Mouse (Mus musculus): Measurements from ENCODE around the gene Mrpl39.

Gene Mrpl39

DNA sequence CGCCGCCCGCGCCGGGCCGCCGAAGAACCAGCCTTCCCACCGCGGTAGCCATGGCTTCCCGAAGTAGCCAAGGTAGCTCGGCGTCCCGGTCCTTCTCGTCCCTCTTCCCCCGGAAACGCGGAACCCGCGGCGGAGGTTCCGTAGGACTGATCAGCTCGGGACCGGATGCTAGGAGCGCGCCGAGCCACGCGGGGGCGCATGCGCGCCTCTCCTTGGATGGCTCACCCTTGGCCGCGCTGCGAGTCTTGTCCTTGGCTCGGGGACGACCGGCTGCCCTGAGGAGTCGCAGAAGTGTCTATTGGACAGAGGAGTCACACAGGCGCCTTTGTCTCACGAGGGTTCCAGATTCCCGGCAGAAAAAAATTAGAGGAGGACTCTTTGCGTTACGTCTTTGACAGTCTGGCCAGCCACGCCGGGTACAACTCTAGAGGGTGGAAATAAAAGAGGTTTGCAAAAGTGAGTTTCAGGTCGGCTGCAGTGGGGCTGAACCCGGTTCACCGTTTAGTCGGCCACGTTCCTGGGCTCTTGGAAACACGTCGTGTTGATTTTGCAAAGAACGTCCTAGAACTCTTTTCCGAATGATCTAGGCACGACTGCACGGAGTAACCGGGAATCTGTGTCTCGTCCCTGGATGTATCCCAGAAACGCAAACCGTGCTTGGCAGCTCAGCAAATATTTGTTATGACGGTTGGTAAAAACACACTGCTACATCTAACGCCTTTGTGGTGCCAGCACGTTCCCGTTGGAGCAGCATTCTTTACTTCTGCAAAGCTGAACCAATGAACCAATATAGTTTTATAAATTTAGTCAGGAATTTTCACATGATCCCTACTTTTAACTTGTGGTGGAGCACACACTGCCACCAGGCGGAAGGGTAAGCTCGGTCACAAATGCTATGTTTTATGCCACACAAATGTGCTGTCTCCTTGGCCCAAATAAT is at the start of gene Mrpl39:
Gene Mrpl39, minus strand, starts transcription at position 577 of the 940 bp plus-strand sequence.
- in situ Hi-C loops (cut with MboI) = loop anchor here (10.0 kb wide), 1 partner anchor 99 kb away; the partner anchor contains the start of genes Atp5j and Gabpa

GRCm38 (mm10) chr16:84784966-84785365 is 49.4 kb upstream of the Mrpl39 start:
- in situ Hi-C loops (cut with MboI) = no loop called here

GRCm38 (mm10) chr16:84783279-84783678 is 47.7 kb upstream of the Mrpl39 start:
- in situ Hi-C loops (cut with MboI) = no loop called here

- in situ Hi-C loops (cut with MboI) = no loop called here
Observed at GRCm38 (mm10) chr16:84779718-84780117, 44.2 kb upstream of the Mrpl39 start.

GRCm38 (mm10) chr16:84778861-84779630 is 43.5 kb upstream of the Mrpl39 start:
- in situ Hi-C loops (cut with MboI) = no loop called here

- in situ Hi-C loops (cut with MboI) = no loop called here
Observed at GRCm38 (mm10) chr16:84778431-84778830, 42.9 kb upstream of the Mrpl39 start.

- in situ Hi-C loops (cut with MboI) = no loop called here
Observed at GRCm38 (mm10) chr16:84776089-84776784, 40.7 kb upstream of the Mrpl39 start.

- in situ Hi-C loops (cut with MboI) = no loop called here
Observed at GRCm38 (mm10) chr16:84775356-84775755, 39.8 kb upstream of the Mrpl39 start.

- in situ Hi-C loops (cut with MboI) = no loop called here
Observed at GRCm38 (mm10) chr16:84774761-84775231, 39.3 kb upstream of the Mrpl39 start.

- in situ Hi-C loops (cut with MboI) = no loop called here
Observed at GRCm38 (mm10) chr16:84774003-84774703, 38.6 kb upstream of the Mrpl39 start, which contains the start of gene Jam2. Jam2 (plus strand) TSS chr16:84774123.

DNA sequence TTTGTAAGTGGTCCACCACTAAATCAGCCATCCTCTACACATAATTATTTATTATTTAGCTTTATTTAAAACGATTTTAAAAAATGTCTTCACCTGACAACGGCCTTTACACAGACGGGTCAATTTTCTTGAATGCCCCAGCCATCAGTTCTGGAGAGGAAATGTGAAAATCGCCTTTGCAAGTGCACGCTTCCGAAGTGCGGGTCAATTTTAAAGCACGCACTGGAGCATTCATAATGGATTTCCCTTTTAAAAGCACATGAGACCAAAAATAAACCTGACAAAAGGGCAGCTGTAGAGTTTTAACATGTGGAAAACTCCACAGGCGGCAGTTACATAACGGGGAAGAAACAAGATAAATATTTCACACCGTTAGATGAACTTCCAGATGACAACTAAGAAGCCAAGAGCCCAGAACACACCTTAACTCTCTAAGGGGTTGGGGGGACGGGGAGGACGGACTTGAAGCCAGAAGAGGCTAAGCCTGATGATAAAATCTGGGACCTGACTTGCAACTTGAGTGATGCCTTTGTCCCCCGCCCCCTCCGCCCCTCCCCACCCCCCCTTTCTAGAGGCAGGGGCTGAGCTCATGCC is 37.8 kb upstream of the Mrpl39 start:
- in situ Hi-C loops (cut with MboI) = no loop called here

DNA sequence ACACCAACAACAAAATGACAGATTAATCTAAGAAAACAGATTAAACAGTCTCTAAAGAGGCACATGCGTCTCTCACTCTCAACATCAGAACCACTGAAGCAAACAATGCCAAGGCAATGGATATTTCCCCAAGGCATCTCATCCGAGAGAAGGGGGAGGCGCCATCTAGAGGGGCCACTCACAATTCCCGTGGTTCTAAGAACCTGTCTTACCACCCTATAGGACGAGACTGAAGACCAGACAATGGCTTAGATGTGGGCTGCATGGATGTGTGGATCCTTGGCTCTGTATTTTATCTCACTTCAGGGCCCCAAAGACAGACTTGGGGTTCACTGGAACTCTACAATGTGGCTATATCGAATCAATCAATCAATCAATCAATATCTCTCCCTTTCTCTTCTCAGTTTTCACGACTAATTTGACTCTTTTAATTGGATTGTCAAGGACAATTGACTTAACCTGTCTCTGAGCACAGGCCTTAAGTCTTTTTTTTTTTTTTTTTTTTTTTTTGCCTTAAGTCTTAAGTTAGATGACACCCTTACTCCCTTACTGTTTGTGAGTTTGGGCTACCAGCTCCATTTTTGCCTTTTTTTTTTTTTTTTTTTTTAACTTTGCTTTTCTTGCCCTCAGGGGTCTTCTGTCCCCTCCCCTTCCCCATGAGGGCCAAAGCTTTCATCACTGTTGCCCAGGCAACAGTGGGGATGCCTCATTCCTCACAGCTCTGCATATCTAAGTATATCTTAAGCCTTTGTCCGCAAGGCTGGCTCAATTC is 37.1 kb upstream of the Mrpl39 start:
- in situ Hi-C loops (cut with MboI) = no loop called here

DNA sequence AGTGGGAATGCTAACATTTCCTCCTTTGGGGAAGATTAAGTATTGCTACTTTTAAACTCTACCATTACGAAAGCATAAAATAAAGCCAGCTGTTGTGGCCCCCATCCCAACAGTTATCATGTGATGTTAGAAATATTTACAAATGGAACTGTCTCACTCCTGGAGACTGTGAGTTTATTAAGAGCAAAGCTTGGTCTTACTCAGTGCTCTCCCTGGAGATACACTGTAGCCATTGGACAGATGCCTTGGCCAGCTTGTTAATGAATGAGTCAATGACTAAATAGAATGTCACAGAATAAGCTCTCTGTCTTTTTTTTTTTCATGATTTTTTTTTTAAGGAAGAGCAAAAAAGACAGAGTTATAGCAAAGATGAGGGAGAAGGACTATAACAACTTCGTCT is 35.9 kb upstream of the Mrpl39 start:
- in situ Hi-C loops (cut with MboI) = no loop called here

GRCm38 (mm10) chr16:84770891-84771290 is 35.3 kb upstream of the Mrpl39 start:
- in situ Hi-C loops (cut with MboI) = no loop called here

DNA sequence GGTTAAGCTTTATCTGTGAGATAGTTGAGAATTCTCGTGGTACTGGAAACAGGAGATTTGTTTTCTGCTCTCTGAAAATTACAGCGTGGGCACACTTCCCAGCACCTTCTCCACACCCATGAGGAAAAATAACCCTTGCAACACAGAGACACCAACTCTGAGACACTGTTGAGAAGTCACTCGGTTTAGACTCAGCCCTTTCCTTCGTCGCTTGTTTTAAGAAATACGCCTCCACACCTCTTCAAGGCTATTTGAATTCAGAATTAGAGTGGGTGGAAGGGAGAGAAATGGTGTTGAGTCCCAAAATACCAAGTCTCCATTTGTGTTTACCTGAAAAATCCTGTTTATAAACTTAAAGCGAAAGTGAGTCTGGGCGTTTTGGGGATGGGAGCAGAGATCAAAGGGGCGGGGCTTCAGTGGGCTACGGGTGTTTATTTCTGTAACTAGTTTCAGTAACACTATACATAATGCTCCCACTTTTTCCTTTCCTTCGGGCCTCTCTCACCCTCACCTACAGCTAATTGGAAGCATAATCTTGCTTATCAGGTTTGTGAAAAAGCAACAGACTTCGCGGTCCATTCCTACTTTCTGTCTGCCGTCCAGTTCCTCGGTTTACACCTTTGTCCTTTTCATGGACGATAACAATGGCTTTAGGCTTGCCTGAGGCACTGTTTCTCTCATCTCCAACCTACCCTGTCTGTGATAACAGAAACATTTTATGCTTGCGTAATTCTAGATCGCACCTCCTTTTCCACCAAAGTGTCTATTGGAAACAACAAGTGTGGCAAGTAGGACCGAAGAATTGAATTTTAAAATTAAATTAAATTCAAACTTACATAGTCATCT is 34.3 kb upstream of the Mrpl39 start:
- in situ Hi-C loops (cut with MboI) = no loop called here

DNA sequence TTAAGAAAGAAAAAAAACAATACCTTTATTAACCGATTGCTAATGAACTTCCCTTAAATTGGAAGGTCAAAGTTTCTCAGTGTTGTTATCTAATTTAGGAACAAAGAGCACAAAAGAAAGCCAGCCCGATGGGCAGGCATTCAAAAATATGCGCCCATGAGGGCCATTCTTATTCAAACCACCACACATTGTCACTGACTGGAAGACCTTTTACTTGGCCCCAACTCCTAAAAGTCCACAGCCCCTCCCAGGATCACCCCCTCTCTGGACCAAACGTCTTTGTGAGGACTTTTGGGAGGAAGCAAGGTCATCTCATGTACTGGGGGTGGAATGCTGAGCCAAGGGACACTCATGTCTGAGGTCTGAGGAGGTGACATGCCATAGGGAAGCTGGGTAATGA is 33.6 kb upstream of the Mrpl39 start:
- in situ Hi-C loops (cut with MboI) = no loop called here

DNA sequence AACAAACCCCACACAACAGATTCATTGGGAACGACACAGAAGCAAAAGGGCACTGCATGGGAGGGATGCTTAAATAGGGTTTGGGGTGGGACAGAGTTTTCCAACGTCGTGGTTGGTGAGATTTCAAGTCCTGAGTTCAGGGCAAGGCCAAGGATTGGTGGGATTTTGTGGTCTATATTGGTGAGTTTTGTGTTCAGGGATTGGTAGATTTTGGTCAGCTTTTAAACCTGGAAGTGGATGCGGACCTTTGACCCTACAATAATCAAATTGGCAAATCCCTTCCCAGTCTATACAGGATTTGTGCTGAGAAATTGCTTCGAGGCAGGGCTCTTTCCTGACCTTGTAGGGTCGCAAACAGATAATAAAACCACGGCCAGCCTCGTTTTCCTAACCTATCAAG is 32.4 kb upstream of the Mrpl39 start:
- in situ Hi-C loops (cut with MboI) = no loop called here

GRCm38 (mm10) chr16:84745721-84746306 is 10.3 kb upstream of the Mrpl39 start:
- in situ Hi-C loops (cut with MboI) = no loop called here

Data from mature B cell (primary cell).